10 mouse cellular contexts compared by ENCODE assay signal in genomic region chr5:112296404-112297181, GRCm38 (mm10). TPM values are rescaled to one million over a fixed set of nuclear protein-coding genes. Genes with fewer than 3 reads are reported as not detected.
DNase-seq lines count a peak whose midpoint lies in the region; ATAC-seq lines count a peak whose summit lies in the region.
"Had no signal": no experiment of that assay in that cellular context is flagged by ENCODE, and none has a peak within 500 bp of the region (broad histone marks: within the 10 kb centered on the region; RNA-seq: fewer than 3 reads in every experiment).

No protein-coding gene starts in this region.

- ATAC-seq in heart, embryonic 13.5 days (ENCODE audit: extremely low read depth, insufficient number of reproducible peaks, low FRiP score, low TSS enrichment): no peak
- no peak for ATAC-seq in megakaryocyte, adult 5-6 weeks (ENCODE audit: poor library complexity, severe bottlenecking)
- ATAC-seq in erythroblast, adult 5-6 weeks (replicated peaks; ENCODE audit: low FRiP score, poor library complexity, severe bottlenecking): 0 out of 2 replicates have a peak, but pooled peaks have one; percentile 27
- peak; percentile 56 for ATAC-seq in megakaryocyte progenitor cell, adult 5-6 weeks (replicated peaks; ENCODE audit: poor library complexity)

- H3K4me1 ChIP-seq in heart, embryonic 13.5 days: peaks cover 88% of the 10 kb centered on the region
- peaks cover 100% of the 10 kb centered on the region for H3K4me1 ChIP-seq in megakaryocyte, embryonic 14.5 days

- no peak overlapping the region for H3K4me3 ChIP-seq in heart, embryonic 13.5 days
- peak overlapping the region; percentile 81 for H3K4me3 ChIP-seq in megakaryocyte, embryonic 14.5 days (replicated peaks)

- DNase-seq in heart, adult 11 months: no peak
- no peak for DNase-seq in layer of hippocampus, adult 11-12 months (ENCODE audit: low spot score)
- no peak for DNase-seq in right cerebral cortex, adult 18-20 months
- DNase-seq: kidney, adult 18-20 months; lung, postnatal 10 days had no signal

- H3K27ac ChIP-seq in heart, embryonic 13.5 days (replicated peaks): peak overlapping the region; percentile 63

- H3K27me3 ChIP-seq in heart, embryonic 13.5 days (replicated peaks): no peaks in the 10 kb centered on the region
- no peaks in the 10 kb centered on the region for H3K27me3 ChIP-seq in megakaryocyte, embryonic 14.5 days (replicated peaks)

- 33% methylated on average over 6 of the region's 6 CpGs for WGBS in heart, embryonic 13.5 days

- no peaks in the 10 kb centered on the region for H3K9me3 ChIP-seq in heart, embryonic 13.5 days
- H3K9me3 ChIP-seq in megakaryocyte, embryonic 14.5 days: no peaks in the 10 kb centered on the region

- no peaks in the 10 kb centered on the region for H3K36me3 ChIP-seq in heart, embryonic 13.5 days
- peaks cover 98% of the 10 kb centered on the region for H3K36me3 ChIP-seq in megakaryocyte, embryonic 14.5 days (replicated peaks; ENCODE audit: low read length)

- no peak overlapping the region for H3K4me2 ChIP-seq in heart, embryonic 13.5 days

- H3K9ac ChIP-seq in heart, embryonic 13.5 days: 0 out of 2 replicates have a peak overlapping the region, but pooled peaks have one; percentile 29

RNA-seq across cellular contexts. Expression of gene Tpst2, which starts 20.1 kb away (rescaled TPM):
- 36.8 and 37.5 TPM in 2 replicates for polyA plus RNA-seq in heart, embryonic 13.5 days (2015; fragmentation: Nextera tagmentation; extraction: Ambion mirVana)
- polyA plus RNA-seq in megakaryocyte, embryonic 14.5 days (2012; ENCODE audit: insufficient read depth, low replicate concordance): 299 and 479 TPM in 2 replicates
- 52.1 and 57.5 TPM in 2 replicates for total RNA-seq in megakaryocyte, adult 5-6 weeks (2015)
- total RNA-seq in megakaryocyte, adult 5-6 weeks (2017): 69.2 and 77.0 TPM in 2 replicates
- total RNA-seq in erythroblast, adult 5-6 weeks (2015; ENCODE audit: low replicate concordance): 11.7 and 14.0 TPM in 2 replicates
- 5.0 and 6.4 TPM in 2 replicates for total RNA-seq in erythroblast, adult 5-6 weeks (2017; ENCODE audit: low replicate concordance)
- 22.6 and 29.6 TPM in 2 replicates for total RNA-seq in megakaryocyte progenitor cell, adult 5-6 weeks (2015)
- total RNA-seq in megakaryocyte progenitor cell, adult 5-6 weeks (2017): 31.4 and 45.3 TPM in 2 replicates

RNA-seq across cellular contexts. Expression of gene Tfip11, which starts 29.6 kb away (rescaled TPM):
- polyA plus RNA-seq in heart, embryonic 13.5 days (2015; fragmentation: Nextera tagmentation; extraction: Ambion mirVana): 17.8 and 19.4 TPM in 2 replicates
- 30.3 and 35.0 TPM in 2 replicates for polyA plus RNA-seq in megakaryocyte, embryonic 14.5 days (2012; ENCODE audit: insufficient read depth, low replicate concordance)
- total RNA-seq in megakaryocyte, adult 5-6 weeks (2015): 11.3 and 11.7 TPM in 2 replicates
- total RNA-seq in megakaryocyte, adult 5-6 weeks (2017): 11.6 and 14.5 TPM in 2 replicates
- 3.5 and 4.6 TPM in 2 replicates for total RNA-seq in erythroblast, adult 5-6 weeks (2015; ENCODE audit: low replicate concordance)
- 3.9 and 11.2 TPM in 2 replicates for total RNA-seq in erythroblast, adult 5-6 weeks (2017; ENCODE audit: low replicate concordance)
- total RNA-seq in megakaryocyte progenitor cell, adult 5-6 weeks (2015): 12.9 and 16.2 TPM in 2 replicates
- total RNA-seq in megakaryocyte progenitor cell, adult 5-6 weeks (2017): 12.9 and 20.1 TPM in 2 replicates

RNA-seq across cellular contexts. Expression of gene Crybb1, which starts 41.0 kb away (rescaled TPM):
- 1.2 and 2.2 TPM in 2 replicates for polyA plus RNA-seq in heart, embryonic 13.5 days (2015; fragmentation: Nextera tagmentation; extraction: Ambion mirVana)
- 0.25 and 3.6 TPM in 2 replicates for polyA plus RNA-seq in megakaryocyte, embryonic 14.5 days (2012; ENCODE audit: insufficient read depth, low replicate concordance)
- 2.4 and 4.2 TPM in 2 replicates for total RNA-seq in megakaryocyte, adult 5-6 weeks (2015)
- 1.2 and 2.3 TPM in 2 replicates for total RNA-seq in megakaryocyte, adult 5-6 weeks (2017)
- not detected in 2 replicates for total RNA-seq in erythroblast, adult 5-6 weeks (2015; ENCODE audit: low replicate concordance)
- total RNA-seq in erythroblast, adult 5-6 weeks (2017; ENCODE audit: low replicate concordance): not detected in 2 replicates
- total RNA-seq in megakaryocyte progenitor cell, adult 5-6 weeks (2015): not detected in 2 replicates
- not detected in 2 replicates for total RNA-seq in megakaryocyte progenitor cell, adult 5-6 weeks (2017)

RNA-seq across cellular contexts. Expression of gene Cryba4, which starts 44.3 kb away (rescaled TPM):
- polyA plus RNA-seq in heart, embryonic 13.5 days (2015; fragmentation: Nextera tagmentation; extraction: Ambion mirVana): 1.6 and 1.9 TPM in 2 replicates
- polyA plus RNA-seq in megakaryocyte, embryonic 14.5 days (2012; ENCODE audit: insufficient read depth, low replicate concordance): 9.4 and 17.2 TPM in 2 replicates
- 5.2 and 8.4 TPM in 2 replicates for total RNA-seq in megakaryocyte, adult 5-6 weeks (2015)
- total RNA-seq in megakaryocyte, adult 5-6 weeks (2017): 3.3 and 3.7 TPM in 2 replicates
- total RNA-seq in erythroblast, adult 5-6 weeks (2015; ENCODE audit: low replicate concordance): 3.3 TPM in 1 of 2 replicates, not detected in the other
- not detected in 2 replicates for total RNA-seq in erythroblast, adult 5-6 weeks (2017; ENCODE audit: low replicate concordance)
- not detected in 2 replicates for total RNA-seq in megakaryocyte progenitor cell, adult 5-6 weeks (2015)
- total RNA-seq in megakaryocyte progenitor cell, adult 5-6 weeks (2017): not detected in 2 replicates

RNA-seq across cellular contexts. Expression of gene Srrd, which starts 46.2 kb away (rescaled TPM):
- 24.0 and 25.8 TPM in 2 replicates for polyA plus RNA-seq in heart, embryonic 13.5 days (2015; fragmentation: Nextera tagmentation; extraction: Ambion mirVana)
- 23.5 and 26.3 TPM in 2 replicates for polyA plus RNA-seq in megakaryocyte, embryonic 14.5 days (2012; ENCODE audit: insufficient read depth, low replicate concordance)
- total RNA-seq in megakaryocyte, adult 5-6 weeks (2015): 31.2 and 35.1 TPM in 2 replicates
- total RNA-seq in megakaryocyte, adult 5-6 weeks (2017): 20.7 and 21.7 TPM in 2 replicates
- 7.5 and 8.2 TPM in 2 replicates for total RNA-seq in erythroblast, adult 5-6 weeks (2015; ENCODE audit: low replicate concordance)
- 0.17 and 3.3 TPM in 2 replicates for total RNA-seq in erythroblast, adult 5-6 weeks (2017; ENCODE audit: low replicate concordance)
- total RNA-seq in megakaryocyte progenitor cell, adult 5-6 weeks (2015): 33.7 and 40.2 TPM in 2 replicates
- 15.1 and 18.5 TPM in 2 replicates for total RNA-seq in megakaryocyte progenitor cell, adult 5-6 weeks (2017)

Comparison
In these comparisons a context has a peak if more than half of its experiments do, and no peak if none do; other contexts are left out.
1. ATAC-seq: peak in erythroblast, adult 5-6 weeks (single experiment) and megakaryocyte progenitor cell, adult 5-6 weeks (single experiment); none in heart, embryonic 13.5 days (single experiment) and megakaryocyte, adult 5-6 weeks (single experiment).